Mouse (Mus musculus): ENCODE measurements at regions not wholly inside any gene's neighbourhood (a gene's known extent, or its start where the extent isn't known, plus 50 kb on each side); places are given as distances from the start of the nearest gene placed in this dataset.

- TF ChIP-seq POLR2A (IDR thresholded peaks at IDR 0.05; ENCODE audit: insufficient read length, low read depth) (no peak), MYOD1 (IDR thresholded peaks at IDR 0.05; ENCODE audit: control insufficient read depth in 1 of 3, insufficient read length in 2 of 3, low read depth in 2 of 3) (no peak), USF1 (IDR thresholded peaks at IDR 0.05; ENCODE audit: low read depth) (no peak), MYOG (IDR thresholded peaks at IDR 0.05; ENCODE audit: control insufficient read depth in 1 of 3, insufficient read depth in 1 of 3, insufficient read length in 2 of 3, low read depth in 2 of 3) (no peak), REST (IDR thresholded peaks at IDR 0.05; ENCODE audit: insufficient read depth, insufficient read length) (no peak), POLR2AphosphoS2 (IDR thresholded peaks at IDR 0.05; ENCODE audit: insufficient read length, low read depth) (no peak), CEBPB (IDR thresholded peaks at IDR 0.05; ENCODE audit: insufficient read depth, poor library complexity, severe bottlenecking) (no peak), MAX (IDR thresholded peaks at IDR 0.05; ENCODE audit: low read depth) (no peak), E2F4 (IDR thresholded peaks at IDR 0.05; ENCODE audit: insufficient read depth) (no peak), TCF12 (IDR thresholded peaks at IDR 0.05; ENCODE audit: insufficient read depth, poor library complexity, severe bottlenecking) (no peak), TCF3 (IDR thresholded peaks at IDR 0.05; ENCODE audit: insufficient read length, low read depth) (no peak)
Measured at GRCm38 (mm10) chr9:118327904-118328303, 150.1 kb upstream of the Eomes start.

All from myocyte (in vitro differentiated cells).